9 mouse cellular contexts compared by ENCODE assay signal in genomic region chr2:172933631-172934419, GRCm38 (mm10). TPM values are rescaled to one million over a fixed set of nuclear protein-coding genes. Genes with fewer than 3 reads are reported as not detected.
DNase-seq lines count a peak whose midpoint lies in the region; ATAC-seq and TF ChIP-seq lines count a peak whose summit lies in the region.
"Had no signal": no experiment of that assay in that cellular context is flagged by ENCODE, and none has a peak within 500 bp of the region (broad histone marks: within the 10 kb centered on the region; RNA-seq: fewer than 3 reads in every experiment).

No protein-coding gene starts in this region.

- peak; percentile 76 for ATAC-seq in hindbrain, embryonic 16.5 days
- ATAC-seq in liver, postnatal 0 days: no peak
- peak; percentile 42; the same call in 1 of the 2 replicates for ATAC-seq in neural tube, embryonic 13.5 days (ENCODE audit: low read depth)

- no peaks in the 10 kb centered on the region for H3K4me1 ChIP-seq in heart, adult 2 months (ENCODE audit: control insufficient read depth, insufficient read depth, low read length)
- H3K4me1 ChIP-seq in forebrain, embryonic 10.5 days: peaks cover 100% of the 10 kb centered on the region
- peaks cover 25% of the 10 kb centered on the region for H3K4me1 ChIP-seq in hindbrain, embryonic 16.5 days (ENCODE audit: control insufficient read depth, insufficient read depth, low read depth, low read length)
- peaks cover 13% of the 10 kb centered on the region; the same call in 1 of the 2 replicates for H3K4me1 ChIP-seq in liver, postnatal 0 days (ENCODE audit: insufficient read depth)
- H3K4me1 ChIP-seq in neural tube, embryonic 13.5 days (replicated peaks): peaks cover 66% of the 10 kb centered on the region

- TF ChIP-seq CTCF in heart, adult 2 months (IDR thresholded peaks at IDR 0.05): no peak
- TF ChIP-seq CTCF in liver, postnatal 0 days (IDR thresholded peaks at IDR 0.05; ENCODE audit: low read depth): no peak

- H3K36me3 ChIP-seq in heart, adult 2 months (ENCODE audit: control insufficient read depth, insufficient read depth, low read length): no peaks in the 10 kb centered on the region
- H3K36me3 ChIP-seq in forebrain, embryonic 10.5 days (replicated peaks): no peaks in the 10 kb centered on the region
- H3K36me3 ChIP-seq in hindbrain, embryonic 16.5 days (ENCODE audit: control insufficient read depth, insufficient read depth, low read length): no peaks in the 10 kb centered on the region
- H3K36me3 ChIP-seq in liver, postnatal 0 days (replicated peaks; ENCODE audit: insufficient read depth, low read length): no peaks in the 10 kb centered on the region
- H3K36me3 ChIP-seq in neural tube, embryonic 13.5 days: no peaks in the 10 kb centered on the region

- DNase-seq in heart, adult 2 months: peak; percentile 31 to 33
- no peak for DNase-seq in heart, adult 8-10 months (ENCODE audit: low spot score)
- DNase-seq in forebrain, embryonic 10.5 days (ENCODE audit: extremely low spot score, low spot score): peak; percentile 71
- no peak for DNase-seq in liver, postnatal 0 days
- DNase-seq in c-Kit-positive CD71-positive TER-119-positive erythroid progenitor cells, embryonic 14.5 days (ENCODE audit: low spot score): no peak
- DNase-seq in urinary bladder, postnatal 10 days (ENCODE audit: low spot score): no peak

- H3K79me2 ChIP-seq in heart, adult 2 months (replicated peaks; ENCODE audit: control insufficient read depth, insufficient read depth, low read length): no peaks in the 10 kb centered on the region

- H3K27me3 ChIP-seq in heart, adult 2 months (ENCODE audit: control insufficient read depth, insufficient read depth, low read length): peaks cover 3% of the 10 kb centered on the region
- H3K27me3 ChIP-seq in forebrain, embryonic 10.5 days (ENCODE audit: poor library complexity, severe bottlenecking): peaks cover 86% of the 10 kb centered on the region
- H3K27me3 ChIP-seq in hindbrain, embryonic 16.5 days (replicated peaks; ENCODE audit: control insufficient read depth, insufficient read depth, low read length): peaks cover 30% of the 10 kb centered on the region
- peaks cover 56% of the 10 kb centered on the region for H3K27me3 ChIP-seq in liver, postnatal 0 days (ENCODE audit: insufficient read depth, low read length)
- peaks cover 56% of the 10 kb centered on the region for H3K27me3 ChIP-seq in neural tube, embryonic 13.5 days
- H3K27me3 ChIP-seq: CH12.LX had no signal

- WGBS in heart, adult 2 months: 4% methylated on average over 34 of the region's 34 CpGs
- 1% methylated on average over 34 of the region's 34 CpGs for WGBS in forebrain, embryonic 10.5 days
- 1% methylated on average over 34 of the region's 34 CpGs for WGBS in hindbrain, embryonic 16.5 days
- WGBS in liver, postnatal 0 days (ENCODE audit: insufficient replicate concordance): 11% methylated on average over 34 of the region's 34 CpGs
- under 1% methylated on average over 34 of the region's 34 CpGs for WGBS in neural tube, embryonic 13.5 days

- peak overlapping the region; percentile 55 for H3K4me2 ChIP-seq in hindbrain, embryonic 16.5 days (ENCODE audit: low read length)
- peak overlapping the region; percentile 19; the same call in 1 of the 2 replicates for H3K4me2 ChIP-seq in liver, postnatal 0 days (ENCODE audit: low read depth, low read length)
- H3K4me2 ChIP-seq in neural tube, embryonic 13.5 days: peak overlapping the region; percentile 53

- no peaks in the 10 kb centered on the region for H3K9me3 ChIP-seq in forebrain, embryonic 10.5 days
- H3K9me3 ChIP-seq in hindbrain, embryonic 16.5 days (ENCODE audit: control insufficient read depth, low read length): no peaks in the 10 kb centered on the region
- H3K9me3 ChIP-seq in liver, postnatal 0 days (ENCODE audit: low read length): no peaks in the 10 kb centered on the region
- no peaks in the 10 kb centered on the region for H3K9me3 ChIP-seq in neural tube, embryonic 13.5 days

- TF ChIP-seq POLR2A in heart, adult 2 months (IDR thresholded peaks at IDR 0.05; ENCODE audit: insufficient read depth, low read depth, low read length): no peak

- intact Hi-C loops in heart, adult 2 months (cut with DNase I): no loop called here

- H3K4me3 ChIP-seq in heart, adult 2 months: peak overlapping the region; percentile 22; the same call in 1 of the 2 replicates
- H3K4me3 ChIP-seq in forebrain, embryonic 10.5 days: peak overlapping the region; percentile 71
- peak overlapping the region; percentile 27 for H3K4me3 ChIP-seq in hindbrain, embryonic 16.5 days (ENCODE audit: low read length)
- H3K4me3 ChIP-seq in liver, postnatal 0 days (ENCODE audit: low read depth, low read length): no peak overlapping the region
- H3K4me3 ChIP-seq in neural tube, embryonic 13.5 days: peak overlapping the region; percentile 20

- no peak overlapping the region for H3K27ac ChIP-seq in heart, adult 2 months
- H3K27ac ChIP-seq in forebrain, embryonic 10.5 days: peak overlapping the region; percentile 90
- peak overlapping the region; percentile 75 for H3K27ac ChIP-seq in hindbrain, embryonic 16.5 days (ENCODE audit: low read depth, low read length)
- H3K27ac ChIP-seq in liver, postnatal 0 days (ENCODE audit: low read depth): no peak overlapping the region
- peak overlapping the region; percentile 72 for H3K27ac ChIP-seq in neural tube, embryonic 13.5 days (replicated peaks)

- TF ChIP-seq EP300 in heart, adult 2 months (IDR thresholded peaks at IDR 0.05; ENCODE audit: insufficient read depth, low read depth, low read length): no peak
- no peak for TF ChIP-seq EP300 in liver, postnatal 0 days (IDR thresholded peaks at IDR 0.05; ENCODE audit: low read depth)

- no peak overlapping the region for H3K9ac ChIP-seq in heart, adult 2 months (ENCODE audit: low read depth, low read length)
- H3K9ac ChIP-seq in hindbrain, embryonic 16.5 days (ENCODE audit: low read depth, low read length): peak overlapping the region; percentile 56
- no peak overlapping the region for H3K9ac ChIP-seq in liver, postnatal 0 days (replicated peaks)
- H3K9ac ChIP-seq in neural tube, embryonic 13.5 days: peak overlapping the region; percentile 54

RNA-seq across cellular contexts. Expression of gene Bmp7, which starts 6.3 kb away (rescaled TPM):
- total RNA-seq in heart, adult 2 months (2021): under 1 TPM; 0.86 to 0.94 TPM
- 1.4 and 2.1 TPM in 2 replicates for polyA plus RNA-seq in heart, adult 2 months (2012; rRNA removed)
- total RNA-seq in heart, adult 8-10 months (2022): 1 to 10 TPM in 1 of 4 experiments, under 1 TPM in 3; 0.59 to 1.4 (median 0.74) TPM
- 21.2 and 21.4 TPM in 2 replicates for polyA plus RNA-seq in forebrain, embryonic 10.5 days (2016; fragmentation: Nextera tagmentation; extraction: Ambion mirVana)
- 13.7 and 20.0 TPM in 2 replicates for polyA plus RNA-seq in hindbrain, embryonic 16.5 days (2015; fragmentation: Nextera tagmentation; extraction: Ambion mirVana)
- polyA plus RNA-seq in liver, postnatal 0 days (2015; fragmentation: Nextera tagmentation; extraction: Ambion mirVana): 0.32 and 0.49 TPM in 2 replicates
- polyA plus RNA-seq in neural tube, embryonic 13.5 days (2015; fragmentation: Nextera tagmentation; extraction: Ambion mirVana): 15.1 and 16.9 TPM in 2 replicates

RNA-seq across cellular contexts. Expression of gene Spo11, which starts 43.7 kb away (rescaled TPM):
- not detected for total RNA-seq in heart, adult 2 months (2021)
- 0.14 TPM in 1 of 2 replicates, not detected in the other for polyA plus RNA-seq in heart, adult 2 months (2012; rRNA removed)
- not detected for total RNA-seq in heart, adult 8-10 months (2022)
- polyA plus RNA-seq in forebrain, embryonic 10.5 days (2016; fragmentation: Nextera tagmentation; extraction: Ambion mirVana): 0.42 and 0.73 TPM in 2 replicates
- polyA plus RNA-seq in hindbrain, embryonic 16.5 days (2015; fragmentation: Nextera tagmentation; extraction: Ambion mirVana): 1.2 and 1.8 TPM in 2 replicates
- 0.07 and 0.09 TPM in 2 replicates for polyA plus RNA-seq in liver, postnatal 0 days (2015; fragmentation: Nextera tagmentation; extraction: Ambion mirVana)
- polyA plus RNA-seq in neural tube, embryonic 13.5 days (2015; fragmentation: Nextera tagmentation; extraction: Ambion mirVana): 0.43 and 0.48 TPM in 2 replicates

Comparison
In these comparisons a context has a peak if more than half of its experiments do, and no peak if none do; other contexts are left out.
1. DNase-seq: peak in heart, adult 2 months (2 of 2) and forebrain, embryonic 10.5 days (single experiment); none in heart, adult 8-10 months (single experiment), liver, postnatal 0 days (single experiment), c-Kit-positive CD71-positive TER-119-positive erythroid progenitor cells, embryonic 14.5 days (single experiment) and urinary bladder, postnatal 10 days (single experiment).
2. H3K27ac ChIP-seq: peak in forebrain, embryonic 10.5 days (single experiment), hindbrain, embryonic 16.5 days (single experiment) and neural tube, embryonic 13.5 days (single experiment); none in heart, adult 2 months (single experiment) and liver, postnatal 0 days (single experiment).
3. H3K9ac ChIP-seq: peak in hindbrain, embryonic 16.5 days (single experiment) and neural tube, embryonic 13.5 days (single experiment); none in heart, adult 2 months (single experiment) and liver, postnatal 0 days (single experiment).
4. Peak in every context shown above with its lines, with median percentiles within 50 percentile points of each other: H3K4me2 ChIP-seq.